Mouse (Mus musculus) small intestine, adult 2 months (tissue): ENCODE measurements around the gene Rilp. TPM values are rescaled to one million over a fixed set of nuclear protein-coding genes. Genes with fewer than 3 reads are reported as not detected.

Source experiments
- H3K27ac ChIP-seq: fragments of 200-500 bp; 2 replicates; pipeline ENCODE4 v1.5.1; 2012; ENCODE audit warnings: low read depth, low read length, control low read depth, inconsistent platforms; ENCODE audit not compliant: insufficient read depth
- H3K27me3 ChIP-seq: fragments of 200-500 bp; 2 replicates; pipeline ENCODE4 v1.6.1; 2012; ENCODE audit warnings: mild to moderate bottlenecking, moderate library complexity, low read length, inconsistent platforms; ENCODE audit not compliant: control insufficient read depth, insufficient read depth
- H3K36me3 ChIP-seq: fragments of 200-500 bp; 2 replicates; pipeline ENCODE4 v1.6.1; 2012; ENCODE audit warnings: mild to moderate bottlenecking, low read length, control low read depth, inconsistent platforms; ENCODE audit not compliant: control insufficient read depth, insufficient read depth
- H3K4me1 ChIP-seq: fragments of 200-500 bp; 2 replicates; pipeline ENCODE4 v1.6.1; 2012; ENCODE audit warnings: low read length, inconsistent platforms, mixed read lengths; ENCODE audit not compliant: control insufficient read depth, insufficient read depth, insufficient read length
- H3K4me3 ChIP-seq: fragments of 200-500 bp; 2 replicates; pipeline ENCODE4 v1.5.1; 2012; ENCODE audit warnings: low read depth, mild to moderate bottlenecking, control low read depth, inconsistent platforms, low read length, moderate library complexity
- CTCF ChIP-seq: fragments of 200-500 bp; IDR thresholded peaks from 2 replicates; pipeline ENCODE4 v1.5.1; 2012; ENCODE audit warnings: low read depth, mild to moderate bottlenecking, control low read depth, inconsistent platforms, low read length, moderate library complexity, mixed read lengths; ENCODE audit not compliant: insufficient replicate concordance, insufficient read length; ENCODE audit errors: extremely low read depth
- POLR2A ChIP-seq: fragments of 200-500 bp; IDR thresholded peaks from 2 replicates; pipeline ENCODE4 v1.6.1; 2012; ENCODE audit warnings: low read depth, mild to moderate bottlenecking, control low read depth, inconsistent platforms, low read length, moderate library complexity
- WGBS: fragments of 180-500 bp; shearing (Covaris S2); methylation state at CpG from one replicate; pipeline ENCODE4 v1.1.7; 2018; 5-methylcytosine and 5-hydroxymethylcytosine counted together
- polyA plus RNA-seq: library from polyadenylated mRNA; depleted of rRNA; stranded (reverse); fragments of >200 nt; gene quantifications from 2 replicates; pipeline ENCODE4 v1.2.3, GENCODE M21; 2012

Gene Rilp
- polyA plus RNA-seq, 1 experiment = 15.0 TPM

- H3K4me3 ChIP-seq = no peak overlapping the region
- peaks cover 89% of the 10 kb centered on the region for H3K36me3 ChIP-seq
- WGBS = 22% methylated on average over 1 of the region's 1 CpGs
- H3K27me3 ChIP-seq = no peaks in the 10 kb centered on the region
- no peak overlapping the region for H3K27ac ChIP-seq
- TF ChIP-seq CTCF (no peak), POLR2A (no peak)
- H3K4me1 ChIP-seq = no peaks in the 10 kb centered on the region
Measured at GRCm38 (mm10) chr11:75498126-75498525, 11.8 kb upstream of the Rilp start.

- no peak for TF ChIP-seq CTCF
- no peak for TF ChIP-seq POLR2A
- H3K27ac ChIP-seq = no peak overlapping the region
- H3K36me3 ChIP-seq = peaks cover 51% of the 10 kb centered on the region
- peaks cover 11% of the 10 kb centered on the region for H3K4me1 ChIP-seq
- WGBS = 94% methylated on average over 4 of the region's 4 CpGs
- H3K27me3 ChIP-seq = no peaks in the 10 kb centered on the region
- H3K4me3 ChIP-seq = no peak overlapping the region
Measured at GRCm38 (mm10) chr11:75508162-75508561, 1.7 kb upstream of the Rilp start.

- H3K36me3 ChIP-seq = peaks cover 44% of the 10 kb centered on the region
- H3K4me3 ChIP-seq = no peak overlapping the region
- WGBS = 63% methylated on average over 8 of the region's 8 CpGs
- no peak for TF ChIP-seq POLR2A
- TF ChIP-seq CTCF = no peak
- no peaks in the 10 kb centered on the region for H3K27me3 ChIP-seq
- peaks cover 11% of the 10 kb centered on the region for H3K4me1 ChIP-seq
- peak overlapping the region; percentile 98 for H3K27ac ChIP-seq
Measured at GRCm38 (mm10) chr11:75508904-75509303, 990 bp upstream of the Rilp start.

- H3K27me3 ChIP-seq = no peaks in the 10 kb centered on the region
- WGBS = 2% methylated on average over 24 of the region's 24 CpGs
- peak; percentile 79; the same call in 1 of the 2 replicates for TF ChIP-seq POLR2A
- TF ChIP-seq CTCF = peak; percentile 84
Measured at GRCm38 (mm10) chr11:75510627-75510993, 716 bp downstream of the Rilp start.

GRCm38 (mm10) chr11:75511213-75511612 lies 1.3 kb downstream of the Rilp start:
- H3K27me3 ChIP-seq = no peaks in the 10 kb centered on the region
- TF ChIP-seq POLR2A (no peak), CTCF (no peak)
- H3K4me3 ChIP-seq = no peak overlapping the region
- peaks cover 11% of the 10 kb centered on the region for H3K4me1 ChIP-seq
- 76% methylated on average over 6 of the region's 6 CpGs for WGBS
- peaks cover 26% of the 10 kb centered on the region for H3K36me3 ChIP-seq
- H3K27ac ChIP-seq = no peak overlapping the region

More at GRCm38 (mm10) chr11:75510627-75510993, 716 bp downstream of the Rilp start:
- H3K27ac ChIP-seq = peak overlapping the region; percentile 98
- H3K4me1 ChIP-seq = peaks cover 11% of the 10 kb centered on the region
- H3K36me3 ChIP-seq = peaks cover 30% of the 10 kb centered on the region
- peak overlapping the region; percentile 88 for H3K4me3 ChIP-seq

GRCm38 (mm10) chr11:75512301-75513018 lies 2.6 kb downstream of the Rilp start:
- TF ChIP-seq CTCF (no peak), POLR2A (no peak)
- Histone ChIP-seq H3K36me3 (peaks cover 21% of the 10 kb centered on the region), H3K27me3 (no peaks in the 10 kb centered on the region), H3K4me1 (peaks cover 11% of the 10 kb centered on the region), H3K4me3 (no peak overlapping the region), H3K27ac (no peak overlapping the region)
- WGBS = 85% methylated on average over 9 of the region's 9 CpGs

- Histone ChIP-seq H3K27me3 (no peaks in the 10 kb centered on the region), H3K27ac (no peak within 1 kb of the TSS), H3K4me1 (peaks cover 11% of the 10 kb centered on the region), H3K36me3 (peaks cover 13% of the 10 kb centered on the region), H3K4me3 (peak within 1 kb of the TSS; percentile 49)
- TF ChIP-seq POLR2A = no peak
- TF ChIP-seq CTCF = no peak
- 76% methylated on average over 8 of the region's 8 CpGs for WGBS
Measured at GRCm38 (mm10) chr11:75513336-75513735, 3.4 kb downstream of the Rilp start, which contains the start of gene Scarf1. Gene Scarf1, plus strand, starts transcription at chr11:75513540.

- Histone ChIP-seq H3K36me3 (peaks cover 3% of the 10 kb centered on the region; the same call in 1 of the 2 replicates), H3K4me3 (no peak overlapping the region), H3K27ac (no peak overlapping the region), H3K4me1 (peaks cover 3% of the 10 kb centered on the region; the same call in 1 of the 2 replicates), H3K27me3 (no peaks in the 10 kb centered on the region)
- TF ChIP-seq POLR2A (no peak), CTCF (no peak)
- 91% methylated on average over 25 of the region's 25 CpGs for WGBS
Measured at GRCm38 (mm10) chr11:75515186-75515585, 5.3 kb downstream of the Rilp start.
